Mouse (Mus musculus) heart, postnatal 36 days (tissue): ENCODE data around the gene Haao. TPM values are rescaled to one million over a fixed set of nuclear protein-coding genes. Genes with fewer than 3 reads are reported as not detected.

ENCODE experiments used
- DNase-seq, 2 experiments: peaks; one replicate each; pipeline ENCODE4 v3.0.0; 2021 to 2022
- intact Hi-C: fragments of 180-260 bp; cut with DNase I; formaldehyde crosslinking; loops from one replicate; pipeline ENCODE4 v1.15.1; 2025
- total RNA-seq, 2 experiments: library from RNA; stranded (reverse); gene quantifications; 2 replicates each; pipeline ENCODE4 v1.2.3; 2021

Gene Haao
- total RNA-seq, 2 experiments from 2014 or later, result 0.27 to 0.53 TPM

GRCm38 (mm10) chr17:83843780-83844179 is 4.0 kb downstream of the Haao start:
- intact Hi-C loops, result no loop called here
- DNase-seq, result no peak

GRCm38 (mm10) chr17:83841011-83841410 is 6.8 kb downstream of the Haao start:
- intact Hi-C loops, result no loop called here

GRCm38 (mm10) chr17:83839132-83839531 is 8.6 kb downstream of the Haao start:
- intact Hi-C loops, result no loop called here
- no peak for DNase-seq

More at GRCm38 (mm10) chr17:83841011-83841410, 6.8 kb downstream of the Haao start:
- no peak for DNase-seq

- no peak for DNase-seq
- intact Hi-C loops, result no loop called here
Measured at GRCm38 (mm10) chr17:83837659-83838190, 10.0 kb downstream of the Haao start.

GRCm38 (mm10) chr17:83836048-83836447 is 11.7 kb downstream of the Haao start:
- DNase-seq, result no peak
- intact Hi-C loops, result no loop called here

GRCm38 (mm10) chr17:83834120-83834519 is 13.6 kb downstream of the Haao start:
- no peak for DNase-seq
- intact Hi-C loops, result no loop called here

GRCm38 (mm10) chr17:83830616-83831292 is 17.0 kb downstream of the Haao start:
- no peak for DNase-seq
- intact Hi-C loops, result no loop called here

DNA sequence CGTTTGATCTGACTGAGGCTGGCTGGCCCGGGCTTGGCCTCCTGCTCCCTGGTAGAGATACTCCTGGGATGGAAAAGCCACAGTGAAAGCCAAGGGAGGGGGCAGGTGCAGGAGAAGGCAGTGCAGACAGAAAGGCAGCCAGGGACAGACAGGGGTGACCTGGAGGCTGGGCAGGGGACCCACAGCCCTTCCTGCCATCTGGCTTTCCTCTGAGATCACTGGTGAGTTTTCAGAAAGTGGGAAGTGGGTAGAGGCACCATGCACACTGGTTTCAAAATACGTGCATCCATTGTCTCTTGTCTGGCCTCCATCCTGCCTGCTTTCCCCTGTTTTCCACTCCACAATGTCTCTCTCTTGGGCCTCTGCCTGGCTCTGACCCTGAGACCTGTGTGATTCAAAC is 18.4 kb downstream of the Haao start:
- intact Hi-C loops, result no loop called here
- no peak for DNase-seq

- intact Hi-C loops, result no loop called here
- no peak for DNase-seq
Measured at GRCm38 (mm10) chr17:83823835-83824234, 23.9 kb downstream of the Haao start.

DNA sequence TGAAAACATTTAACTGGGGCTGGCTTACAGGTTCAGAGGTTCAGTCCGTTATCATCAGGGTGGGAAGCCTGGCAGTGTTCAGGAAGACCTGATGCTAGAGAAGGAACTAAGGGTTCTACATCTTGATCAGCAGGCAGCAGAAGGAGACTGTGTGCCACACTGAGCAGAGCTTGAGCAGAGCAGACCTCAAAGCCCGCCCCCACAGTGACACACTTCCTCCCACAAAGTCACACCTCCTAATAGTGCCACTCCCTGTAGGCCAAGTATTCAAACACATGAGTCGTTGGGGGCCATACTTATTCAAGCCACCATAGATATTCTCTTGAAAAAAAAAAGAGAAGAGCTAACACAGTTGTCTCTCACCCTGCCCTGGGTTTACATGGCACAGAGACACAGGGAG is 25.9 kb downstream of the Haao start:
- intact Hi-C loops, result no loop called here
- DNase-seq, result no peak

DNA sequence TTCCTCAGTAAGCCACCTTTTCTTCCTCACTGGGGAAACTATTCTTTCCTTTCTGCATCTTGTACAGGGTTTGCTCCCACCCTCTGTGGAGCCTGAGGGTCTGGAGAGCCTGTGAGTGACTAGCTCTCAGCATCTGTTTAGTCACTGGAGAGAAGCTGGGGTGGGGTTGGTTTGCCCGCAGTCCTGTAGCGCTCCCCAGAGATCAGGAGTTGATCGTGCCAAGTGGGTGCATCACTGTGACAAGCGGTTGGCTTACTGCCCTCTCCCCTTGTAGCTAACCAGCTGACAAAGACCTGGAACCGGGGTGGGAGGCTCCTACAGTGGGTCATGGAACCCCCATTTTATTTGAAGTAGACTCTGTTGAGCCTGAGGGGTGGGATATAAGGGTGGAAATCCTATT is 27.1 kb downstream of the Haao start:
- intact Hi-C loops, result no loop called here
- DNase-seq, result no peak

GRCm38 (mm10) chr17:83819503-83819902 is 28.3 kb downstream of the Haao start:
- no peak for DNase-seq
- intact Hi-C loops, result no loop called here

GRCm38 (mm10) chr17:83816996-83817395 is 30.8 kb downstream of the Haao start:
- intact Hi-C loops, result no loop called here
- no peak for DNase-seq

DNA sequence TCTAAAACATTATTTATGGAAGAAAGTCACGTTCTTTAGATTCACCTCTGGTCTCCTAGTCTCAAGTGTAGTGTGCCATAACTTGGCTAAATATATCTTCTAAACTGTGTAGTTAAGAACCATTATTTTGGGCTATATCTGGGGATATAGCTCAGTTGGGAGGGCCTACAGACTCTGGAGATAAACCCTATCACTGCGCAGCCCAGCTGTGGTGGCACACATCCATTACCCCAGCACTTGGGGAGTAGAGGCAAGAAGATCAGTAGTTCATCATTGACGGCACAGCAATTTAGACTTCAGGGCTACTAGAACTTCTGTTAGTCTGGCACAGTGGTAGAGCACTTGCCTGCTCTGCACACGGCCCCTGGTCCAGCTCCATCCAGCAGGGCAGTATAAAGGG is 34.7 kb downstream of the Haao start:
- intact Hi-C loops, result no loop called here
- DNase-seq, result no peak

GRCm38 (mm10) chr17:83812200-83812944 is 35.4 kb downstream of the Haao start:
- intact Hi-C loops, result no loop called here
- no peak for DNase-seq

DNA sequence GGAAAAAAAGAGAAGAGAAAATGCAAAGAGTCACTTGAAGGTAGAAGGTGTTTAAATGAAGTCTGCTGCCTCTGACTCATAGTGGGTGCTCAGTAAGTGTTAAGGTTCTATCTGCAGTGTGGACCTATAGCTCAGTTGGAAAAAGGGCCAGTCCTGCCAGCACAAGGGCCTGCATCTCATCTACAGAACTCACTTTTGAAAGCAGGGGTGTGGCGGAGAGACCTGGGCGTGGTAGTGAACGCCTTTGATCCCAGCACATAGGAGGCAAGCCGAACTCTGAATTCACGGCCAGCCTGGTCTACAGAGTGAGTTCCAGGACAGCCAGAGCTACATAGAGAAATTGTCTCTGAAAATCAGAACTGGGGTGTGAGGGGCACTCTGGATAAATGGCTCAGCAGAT is 37.5 kb downstream of the Haao start:
- no peak for DNase-seq
- intact Hi-C loops, result no loop called here

- no peak for DNase-seq
- intact Hi-C loops, result loop anchor here (2.0 to 5.0 kb wide), 2 partner anchors 165 to 177 kb away; partner anchors contain the start of gene Kcng3
Measured at GRCm38 (mm10) chr17:83809197-83809829, 38.5 kb downstream of the Haao start.

DNA sequence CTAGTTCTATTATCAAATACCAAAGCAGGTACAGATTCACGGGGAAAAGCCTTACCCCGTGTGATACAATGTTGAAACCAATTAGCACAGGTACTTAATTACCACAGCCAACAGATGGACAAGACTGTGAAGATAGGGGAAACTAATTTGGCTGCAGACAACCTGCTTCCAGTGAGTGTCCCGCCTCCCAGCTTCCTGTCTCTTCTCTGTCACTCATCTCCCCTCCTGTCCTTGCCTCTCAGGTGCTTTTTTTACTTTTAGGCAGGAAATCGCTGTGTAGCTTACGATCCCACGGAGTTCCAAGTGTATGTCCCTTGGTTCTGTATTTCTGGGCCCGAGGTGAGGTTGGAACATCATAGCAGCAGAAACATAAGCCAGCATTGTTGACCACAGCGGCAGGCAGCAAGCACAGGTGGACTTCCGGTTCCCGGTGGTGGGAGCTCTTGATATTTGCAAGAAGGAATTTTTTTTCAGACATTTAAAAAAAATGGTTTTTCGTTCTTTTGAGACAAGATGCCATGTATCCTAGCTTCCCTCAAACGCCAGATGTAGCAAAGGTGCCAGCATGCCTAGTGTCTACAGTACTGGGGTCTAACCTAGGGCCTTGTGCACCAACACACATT is 39.2 kb downstream of the Haao start:
- DNase-seq, result no peak
- intact Hi-C loops, result loop anchor here (1.0 to 5.0 kb wide), 3 partner anchors 164 to 537 kb away; partner anchors contain the start of gene Kcng3

GRCm38 (mm10) chr17:83807778-83808398 is 39.9 kb downstream of the Haao start:
- intact Hi-C loops, result loop anchor here (1.0 to 5.0 kb wide), 3 partner anchors 163 to 537 kb away; partner anchors contain the start of gene Kcng3
- DNase-seq, result peak; percentile 60 to 68

DNA sequence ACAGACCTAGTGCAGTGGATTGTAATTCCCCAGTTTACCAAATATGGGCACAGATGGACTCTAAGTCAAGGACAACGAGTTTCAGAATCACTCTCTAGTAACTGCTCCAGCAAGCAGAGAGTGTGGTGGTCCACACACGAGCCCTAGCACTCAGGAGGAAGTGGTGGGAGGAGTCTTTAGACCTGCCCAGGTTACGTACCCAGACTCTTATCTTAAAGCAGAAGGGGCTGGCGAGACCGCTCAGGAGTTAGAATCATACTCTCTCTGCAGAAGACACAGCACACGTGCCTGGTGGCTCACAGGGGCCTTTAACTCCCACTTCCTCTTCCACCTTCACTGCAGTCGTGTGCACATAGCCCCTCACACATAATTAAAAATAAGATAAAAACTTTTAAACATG is 40.4 kb downstream of the Haao start:
- no peak for DNase-seq
- intact Hi-C loops, result loop anchor here (5.0 kb wide), 1 partner anchor 175 kb away; the partner anchor contains the start of gene Kcng3
